Mouse (Mus musculus) liver, postnatal 0 days (tissue): ENCODE data around the gene Gm20661. TPM values are rescaled to one million over a fixed set of nuclear protein-coding genes. Genes with fewer than 3 reads are reported as not detected.

Source experiments
- ATAC-seq: fragments of 200-750 bp; cut with Nextera tagmentation; 2 replicates; pipeline ENCODE4 v1.8.0; 2017; ENCODE audit warnings: mild to moderate bottlenecking, moderate library complexity
- DNase-seq: peaks from one replicate; pipeline ENCODE4 v3.0.0-alpha.2; 2016
- H3K27ac ChIP-seq: fragments of 300-500 bp; sonication (generic); 2 replicates; pipeline ENCODE4 v1.5.1; 2014; ENCODE audit warnings: antibody characterized with exemption, moderate library complexity, mild to moderate bottlenecking, low read depth
- H3K27me3 ChIP-seq: fragments of 300-500 bp; sonication (generic); 2 replicates; pipeline ENCODE4 v1.6.1; 2014; ENCODE audit warnings: low read length, control low read depth, mixed read lengths; ENCODE audit not compliant: insufficient read depth
- H3K36me3 ChIP-seq: fragments of 300-500 bp; sonication (generic); replicated peaks from 2 replicates; pipeline ENCODE4 v1.6.1; 2014; ENCODE audit warnings: mild to moderate bottlenecking, control low read depth, low read length, moderate library complexity, mixed read lengths; ENCODE audit not compliant: insufficient read depth
- H3K4me1 ChIP-seq: fragments of 300-500 bp; sonication (generic); 2 replicates; pipeline ENCODE4 v1.6.1; 2014; ENCODE audit warnings: antibody characterized with exemption, mild to moderate bottlenecking, control low read depth; ENCODE audit not compliant: insufficient read depth
- H3K4me2 ChIP-seq: fragments of 300-500 bp; sonication (generic); 2 replicates; pipeline ENCODE4 v1.6.1; 2014; ENCODE audit warnings: low read depth, mild to moderate bottlenecking, low read length, moderate library complexity, mixed read lengths
- H3K4me3 ChIP-seq: fragments of 300-500 bp; sonication (generic); 2 replicates; pipeline ENCODE4 v1.5.1; 2014; ENCODE audit warnings: low read depth, low read length
- H3K9ac ChIP-seq: fragments of 300-500 bp; sonication (generic); replicated peaks from 2 replicates; pipeline ENCODE4 v1.6.1; 2014; ENCODE audit warnings: mild to moderate bottlenecking, moderate library complexity
- H3K9me3 ChIP-seq: fragments of 300-500 bp; sonication (generic); 2 replicates; pipeline ENCODE4 v1.6.1; 2016; ENCODE audit warnings: mild to moderate bottlenecking, control low read depth, low read length, mixed read lengths
- CTCF ChIP-seq: sonication (generic); IDR thresholded peaks from 2 replicates; pipeline ENCODE4 v1.5.1; 2016; ENCODE audit warnings: antibody characterized with exemption, low read depth
- EP300 ChIP-seq: IDR thresholded peaks from 2 replicates; pipeline ENCODE4 v1.6.1; 2016; ENCODE audit warnings: antibody characterized with exemption, low read depth, mild to moderate bottlenecking
- WGBS: fragments of 180-500 bp; shearing (Covaris S2); extraction: QIAGEN DNeasy Blood & Tissue Kit; methylation state at CpG from one replicate; pipeline ENCODE4 v1.1.7; 2014; ENCODE audit not compliant: insufficient replicate concordance; 5-methylcytosine and 5-hydroxymethylcytosine counted together
- polyA plus RNA-seq: library from polyadenylated mRNA; unstranded; fragments of >200 nt; fragmentation: Nextera tagmentation; extraction: Ambion mirVana; gene quantifications from 2 replicates; pipeline ENCODE4 v1.2.1, GENCODE M21; 2015

Gm20661 gene
- polyA plus RNA-seq, 1 experiment from 2014 or later, result 0.31 TPM

DNA sequence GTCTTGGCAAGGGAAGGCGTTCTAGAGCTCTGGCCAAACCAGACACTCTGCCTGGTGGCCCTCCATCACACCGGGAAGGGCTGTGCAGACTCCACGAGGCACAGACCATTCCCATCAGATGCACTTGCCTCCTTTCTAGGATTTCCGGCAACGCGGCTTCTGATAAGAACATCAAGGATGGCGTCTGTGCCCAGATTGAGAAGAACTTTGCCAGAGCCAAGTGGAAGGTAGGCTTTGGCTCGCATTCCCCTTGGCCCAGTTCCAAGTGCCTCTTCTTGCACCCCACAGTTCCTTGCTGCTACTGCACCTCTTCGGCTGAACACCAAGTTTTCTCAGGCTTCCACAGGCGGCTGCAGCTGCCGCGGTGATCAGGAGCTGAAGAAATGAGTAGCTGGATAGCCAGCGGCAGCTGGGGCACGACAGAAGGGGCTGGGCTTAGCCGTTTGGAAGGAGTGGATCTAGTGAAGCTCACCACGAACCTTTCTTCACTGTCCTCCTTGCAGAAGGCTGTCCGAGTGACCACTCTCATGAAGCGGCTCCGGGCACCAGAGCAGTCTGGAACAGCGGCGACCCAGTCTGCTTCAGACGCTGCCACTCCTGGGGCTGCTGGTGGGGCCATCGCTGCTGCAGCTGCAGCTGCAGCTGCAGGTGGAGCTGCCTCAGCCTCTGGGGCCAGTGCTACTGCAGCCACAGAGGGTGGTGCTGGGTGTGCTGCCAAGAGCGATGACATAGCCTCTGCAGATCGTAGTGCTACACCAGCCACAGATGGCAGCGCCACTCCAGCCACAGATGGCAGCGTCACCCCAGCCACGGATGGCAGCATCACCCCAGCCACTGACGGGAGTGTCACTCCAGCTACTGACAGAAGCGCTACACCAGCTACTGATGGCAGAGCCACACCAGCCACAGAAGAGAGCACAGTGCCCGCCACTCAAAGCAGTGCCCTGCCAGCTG lies 35.3 kb upstream of the Gm20661 start:
- H3K4me1 ChIP-seq, result peaks cover 14% of the 10 kb centered on the region
- H3K4me3 ChIP-seq, result no peak overlapping the region
- ATAC-seq (no peak), DNase-seq (no peak)
- H3K36me3 ChIP-seq, result no peaks in the 10 kb centered on the region
- H3K27ac ChIP-seq, result no peak overlapping the region
- no peaks in the 10 kb centered on the region for H3K9me3 ChIP-seq
- H3K9ac ChIP-seq, result no peak overlapping the region
- H3K4me2 ChIP-seq, result no peak overlapping the region
- 82% methylated on average over 31 of the region's 31 CpGs for WGBS
- no peaks in the 10 kb centered on the region for H3K27me3 ChIP-seq
- TF ChIP-seq EP300 (no peak), CTCF (no peak)

DNA sequence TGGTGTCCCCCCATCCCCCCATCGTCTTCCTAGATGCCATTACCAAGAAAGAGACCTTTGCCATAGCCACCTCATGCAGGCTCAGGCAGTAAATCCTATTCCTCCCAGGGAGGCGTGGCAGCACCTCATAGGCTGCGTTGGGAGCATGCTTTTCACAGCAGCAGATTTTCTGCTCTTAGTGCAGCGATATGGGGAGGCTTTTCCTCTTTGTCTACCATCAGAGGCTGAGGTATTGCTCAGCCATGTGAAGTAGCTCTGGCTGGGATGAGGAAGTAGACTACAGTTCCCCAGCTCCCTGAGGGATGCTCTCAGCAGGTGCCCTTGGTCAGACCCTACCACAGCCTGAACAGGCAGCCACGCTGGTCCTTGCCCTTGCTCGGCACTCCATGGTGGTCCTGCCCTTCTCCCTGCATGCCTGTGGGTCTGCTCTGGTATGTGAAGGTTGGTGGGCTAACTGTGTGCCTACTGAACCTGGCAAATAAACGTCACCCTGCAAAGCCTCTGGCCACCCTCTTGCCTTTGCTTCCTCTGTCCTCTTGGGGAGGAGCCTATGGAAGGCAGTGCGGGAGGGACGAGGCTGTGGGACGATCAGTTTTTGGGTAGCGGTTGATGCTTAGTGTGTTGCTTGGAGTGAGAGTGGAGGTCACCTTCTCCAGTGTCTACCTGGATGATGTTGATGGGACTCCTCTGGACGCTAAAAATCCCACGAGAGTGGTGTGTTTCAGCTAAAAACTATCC lies 33.5 kb upstream of the Gm20661 start:
- H3K9ac ChIP-seq, result no peak overlapping the region
- H3K36me3 ChIP-seq, result no peaks in the 10 kb centered on the region
- 67% methylated on average over 13 of the region's 13 CpGs for WGBS
- H3K4me2 ChIP-seq, result no peak overlapping the region
- ATAC-seq, result no peak
- peaks cover 14% of the 10 kb centered on the region for H3K4me1 ChIP-seq
- no peak overlapping the region for H3K27ac ChIP-seq
- H3K9me3 ChIP-seq, result no peaks in the 10 kb centered on the region
- no peak for TF ChIP-seq EP300
- no peak for TF ChIP-seq CTCF
- H3K4me3 ChIP-seq, result no peak overlapping the region
- DNase-seq, result no peak
- no peaks in the 10 kb centered on the region for H3K27me3 ChIP-seq

DNA sequence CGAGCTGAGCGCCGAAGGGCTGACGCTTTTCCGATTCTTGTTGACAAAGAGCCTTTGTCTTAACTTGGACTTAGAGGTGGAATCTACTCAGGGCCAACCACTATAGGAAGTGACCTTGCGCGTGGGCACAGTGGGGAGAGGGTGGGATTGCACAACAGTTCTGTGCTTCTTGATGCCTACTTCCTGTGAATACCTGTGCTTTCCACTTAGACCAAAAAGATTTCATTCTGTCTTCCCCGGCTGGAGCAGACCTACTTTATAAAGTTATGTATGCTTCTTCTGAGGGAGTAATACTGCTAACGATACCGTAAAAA lies 33.0 kb upstream of the Gm20661 start, which contains the start of gene Traip:
Gene Traip (plus strand): TSS at position 215 of the 314 bp plus-strand sequence.
- TF ChIP-seq CTCF (no peak), EP300 (no peak)
- Histone ChIP-seq H3K9me3 (no peaks in the 10 kb centered on the region), H3K27me3 (no peaks in the 10 kb centered on the region), H3K4me1 (peaks cover 14% of the 10 kb centered on the region), H3K4me2 (peak within 1 kb of the TSS; percentile 70), H3K27ac (peak within 1 kb of the TSS; percentile 75), H3K9ac (peak within 1 kb of the TSS; percentile 59), H3K4me3 (peak within 1 kb of the TSS; percentile 70), H3K36me3 (no peaks in the 10 kb centered on the region)
- WGBS, result 78% methylated on average over 10 of the region's 10 CpGs
- DNase-seq, result no peak
- no peak for ATAC-seq

DNA sequence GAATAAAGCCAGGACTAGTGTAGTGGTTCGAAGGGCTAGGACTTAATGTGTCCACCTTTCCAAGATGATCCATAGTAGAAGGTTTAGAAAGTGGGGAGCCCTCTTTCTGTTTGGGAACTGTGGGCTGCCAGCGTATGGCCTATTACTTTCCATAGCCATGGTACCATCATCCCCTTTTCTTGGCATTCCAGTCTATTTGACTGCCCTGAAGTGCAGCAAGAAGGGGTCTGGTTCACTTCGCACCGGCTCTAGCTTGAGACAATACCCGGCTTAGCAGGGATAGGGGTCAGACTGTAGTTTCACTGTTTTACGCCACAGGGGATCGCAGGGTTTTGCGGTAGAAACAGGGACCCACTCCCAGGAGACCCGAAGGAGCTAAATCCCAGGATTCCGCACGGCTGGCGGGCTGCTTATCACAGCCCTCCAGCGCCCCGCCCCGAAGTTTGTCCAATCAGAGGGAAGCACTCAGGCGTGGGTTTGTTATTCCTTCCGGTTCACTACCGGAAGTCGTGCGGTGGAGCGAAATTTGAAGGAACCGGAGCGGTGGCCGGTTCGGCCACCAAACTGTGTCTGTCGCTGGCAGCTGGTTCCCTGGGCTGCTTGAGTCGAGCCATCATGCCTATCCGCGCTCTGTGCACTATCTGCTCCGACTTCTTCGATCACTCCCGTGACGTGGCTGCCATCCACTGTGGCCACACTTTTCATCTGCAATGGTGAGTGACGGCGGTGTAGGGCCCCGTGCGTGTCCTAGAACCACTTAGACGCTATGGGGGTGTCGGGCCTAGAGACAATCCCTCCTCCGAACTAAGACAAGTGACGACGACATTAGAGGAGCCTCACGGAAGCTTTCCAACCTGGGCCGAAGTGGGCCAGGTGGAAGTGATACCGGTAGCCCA lies 32.1 kb upstream of the Gm20661 start:
- H3K36me3 ChIP-seq, result no peaks in the 10 kb centered on the region
- peak overlapping the region; percentile 75 for H3K27ac ChIP-seq
- peak overlapping the region; percentile 70 for H3K4me3 ChIP-seq
- no peaks in the 10 kb centered on the region for H3K27me3 ChIP-seq
- H3K4me2 ChIP-seq, result peak overlapping the region; percentile 70
- peak; percentile 94 for ATAC-seq
- DNase-seq, result peak; percentile 93
- TF ChIP-seq EP300 (peak; percentile 61), CTCF (no peak)
- WGBS, result 16% methylated on average over 45 of the region's 45 CpGs
- no peaks in the 10 kb centered on the region for H3K9me3 ChIP-seq
- peak overlapping the region; percentile 59 for H3K9ac ChIP-seq
- peaks cover 14% of the 10 kb centered on the region for H3K4me1 ChIP-seq

DNA sequence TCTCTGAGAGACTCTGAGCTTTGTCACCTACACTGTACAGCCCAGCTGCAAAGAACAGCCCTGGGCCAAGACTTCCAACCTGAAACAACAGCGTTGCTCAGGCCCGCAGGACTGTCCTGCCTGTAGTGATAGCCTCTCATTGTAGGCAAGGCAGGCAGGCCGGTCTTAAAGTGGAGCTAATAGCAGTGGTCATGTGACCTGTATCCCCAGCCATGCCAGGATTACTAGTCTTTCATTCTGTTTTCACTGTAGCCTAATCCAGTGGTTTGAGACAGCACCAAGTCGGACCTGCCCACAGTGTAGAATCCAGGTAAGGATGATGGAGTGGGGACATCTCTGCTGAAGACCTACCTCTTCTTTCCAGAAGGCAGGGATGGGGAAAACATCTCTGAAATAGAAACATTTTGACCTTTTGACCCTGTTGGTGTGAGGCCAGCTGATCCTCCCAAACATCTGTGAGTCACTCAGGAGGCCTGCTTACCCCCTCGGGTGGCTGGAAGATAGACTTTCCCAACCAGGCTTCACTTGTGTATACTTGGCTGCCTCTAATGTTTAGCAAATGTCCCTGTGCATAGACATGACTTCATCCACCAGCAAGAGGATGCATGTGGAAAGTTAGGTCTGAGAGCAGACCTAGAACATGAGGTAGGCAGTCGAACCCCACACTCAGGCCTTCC lies 27.1 kb upstream of the Gm20661 start:
- TF ChIP-seq EP300 (no peak), CTCF (no peak)
- DNase-seq, result no peak
- Histone ChIP-seq H3K36me3 (peaks cover 12% of the 10 kb centered on the region; the same call in 1 of the 2 replicates), H3K4me2 (no peak overlapping the region), H3K4me3 (no peak overlapping the region), H3K27ac (no peak overlapping the region), H3K4me1 (peaks cover 5% of the 10 kb centered on the region; the same call in 1 of the 2 replicates), H3K27me3 (no peaks in the 10 kb centered on the region), H3K9ac (no peak overlapping the region), H3K9me3 (no peaks in the 10 kb centered on the region)
- peak; percentile 72 for ATAC-seq
- WGBS, result 81% methylated on average over 6 of the region's 6 CpGs
